Mouse (Mus musculus) right cerebral cortex, postnatal 10 days (tissue): ENCODE results near the gene Rab44.
"Not testable (repeated sequence)": the region's sequence is repeated elsewhere in the genome, so short reads cannot be mapped to it uniquely, and the experiment has no call there.

Experiments used
- DNase-seq, 2 experiments: peaks; one replicate each; pipeline ENCODE4 v3.0.0; 2021; ENCODE audit warnings: low spot score in 2 of 2

Rab44 gene

DNA sequence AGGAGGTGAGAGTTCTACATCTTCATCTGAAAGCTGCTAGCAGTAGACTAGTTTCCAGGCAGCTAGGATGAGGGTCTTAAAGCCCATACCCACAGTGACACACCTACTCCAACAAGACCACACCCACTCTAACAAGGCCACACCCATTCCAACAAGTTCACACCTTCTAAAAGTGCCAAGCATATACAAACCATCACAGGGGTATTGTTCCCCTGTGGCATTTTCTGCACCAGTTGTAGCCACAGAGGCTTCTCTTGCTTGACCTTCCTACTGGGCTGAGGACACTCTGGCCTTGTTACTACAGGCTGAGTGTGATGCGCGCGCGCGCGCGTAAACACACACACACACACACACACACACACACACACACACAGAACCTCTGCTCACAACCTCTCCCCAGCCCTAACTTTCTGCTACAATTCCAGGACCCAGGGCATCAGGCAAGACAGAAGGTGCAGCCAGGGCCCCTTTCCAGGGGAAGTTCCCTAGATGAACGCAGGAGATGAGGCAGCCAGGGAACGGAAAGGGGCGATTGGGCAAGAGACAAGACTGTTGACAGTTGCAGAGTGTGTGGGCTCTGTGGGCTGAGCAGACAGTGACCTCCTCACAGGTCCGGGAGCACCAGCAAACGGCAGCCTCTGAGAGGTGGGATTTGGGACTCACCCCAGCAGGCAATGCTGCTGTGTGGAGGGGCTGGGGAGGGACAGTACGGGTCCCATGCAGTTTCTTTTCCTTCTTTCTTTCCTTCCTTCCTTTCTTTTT, at the start of gene Rab44:
TSS of gene Rab44 (plus strand) at position 555 of the 762 bp plus-strand sequence.
- DNase-seq = peak in 1 of 2 experiments; percentile 11

DNA sequence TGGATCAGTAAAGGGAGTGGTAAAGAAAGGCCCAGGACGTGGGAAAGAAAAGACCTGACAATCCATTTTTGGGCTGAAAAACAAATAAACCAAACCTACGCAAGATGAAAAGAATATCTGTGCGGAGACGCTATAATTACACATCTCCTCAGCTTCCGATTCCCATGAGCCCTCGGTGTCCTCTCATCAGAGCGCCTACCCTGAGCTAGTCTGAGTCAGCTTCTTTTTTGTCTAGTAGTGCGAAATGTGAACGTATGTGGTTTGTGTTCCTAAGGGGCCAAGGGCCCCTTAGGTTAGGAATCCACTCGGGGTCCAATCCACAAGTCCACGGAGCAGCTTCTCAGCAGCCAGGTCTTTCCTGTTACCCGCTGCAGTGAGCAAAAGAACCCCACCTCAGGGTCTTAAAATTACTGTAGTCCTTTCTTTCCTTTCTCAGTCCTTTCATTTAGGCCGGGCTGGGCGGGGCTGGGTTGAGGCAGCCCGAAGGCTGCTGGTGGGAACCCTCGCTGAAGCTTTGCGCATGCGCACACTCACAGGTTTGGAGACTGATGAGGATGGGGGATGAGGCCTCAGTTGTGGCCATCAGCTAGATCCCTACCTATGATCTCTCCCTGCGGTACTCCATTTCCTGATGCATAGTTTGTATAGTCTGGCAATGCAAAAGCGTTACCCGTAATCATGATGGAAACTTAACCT, 48.6 kb upstream of the Rab44 start:
- no peak for DNase-seq

DNA sequence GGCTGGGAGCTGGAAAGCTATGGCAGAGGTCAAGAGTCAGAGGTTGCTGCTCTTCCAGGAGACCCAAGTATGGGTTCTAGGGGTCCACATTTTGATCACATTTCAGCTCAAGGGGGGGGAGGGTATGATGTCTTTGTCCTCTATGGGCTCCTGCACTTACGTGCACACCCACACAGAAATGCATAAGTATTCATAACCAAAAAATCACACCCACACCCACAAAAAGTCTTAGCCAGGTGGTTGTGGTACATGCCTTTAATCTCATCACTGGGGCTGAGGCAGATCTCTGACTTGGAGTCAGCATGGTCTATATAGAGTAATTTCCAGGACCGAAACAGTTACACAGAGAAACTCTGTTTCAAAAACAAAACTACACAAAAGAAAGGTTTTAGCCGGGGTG, 48.0 kb upstream of the Rab44 start:
- DNase-seq = no peak

DNA sequence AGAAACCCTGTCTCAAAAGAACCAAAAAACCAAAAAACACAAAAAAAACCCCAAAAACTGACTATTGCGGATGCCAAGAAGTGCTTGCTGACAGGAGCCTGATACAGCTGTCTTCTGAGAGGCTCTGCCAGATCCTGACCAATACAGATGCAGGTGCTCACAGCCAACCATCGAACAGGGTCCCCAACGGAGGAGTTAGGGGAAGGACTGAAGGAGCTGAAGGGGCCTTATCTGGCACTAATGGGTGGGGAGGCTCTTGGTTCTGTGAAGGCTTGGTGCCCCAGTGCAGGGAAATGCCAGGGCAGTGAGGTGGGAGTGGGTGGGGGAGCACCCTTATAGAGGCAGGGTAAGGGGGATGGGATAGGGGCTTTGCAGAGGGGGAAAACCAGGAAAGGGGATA, 46.5 kb upstream of the Rab44 start:
- not testable (repeated sequence) for DNase-seq

DNA sequence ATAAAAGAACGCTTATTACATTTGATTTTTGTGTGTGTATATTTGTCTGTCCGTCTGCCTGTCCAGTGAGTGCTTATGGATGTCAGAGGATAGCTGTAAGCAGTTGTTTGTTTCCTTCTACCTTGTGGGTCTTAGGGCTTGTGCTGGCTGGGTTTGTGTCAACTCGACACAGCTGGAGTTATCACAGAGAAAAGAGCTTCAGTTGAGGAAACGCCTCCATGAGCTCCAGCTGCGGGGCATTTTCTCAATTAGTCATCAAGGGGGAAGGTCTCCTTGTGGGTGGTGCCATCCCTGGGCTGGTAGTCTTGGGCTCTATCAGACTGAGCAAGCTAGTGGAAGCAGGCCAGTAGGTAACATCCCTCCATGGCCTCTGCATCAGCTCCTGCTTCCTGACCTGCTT, 46.1 kb upstream of the Rab44 start:
- DNase-seq = no peak

DNA sequence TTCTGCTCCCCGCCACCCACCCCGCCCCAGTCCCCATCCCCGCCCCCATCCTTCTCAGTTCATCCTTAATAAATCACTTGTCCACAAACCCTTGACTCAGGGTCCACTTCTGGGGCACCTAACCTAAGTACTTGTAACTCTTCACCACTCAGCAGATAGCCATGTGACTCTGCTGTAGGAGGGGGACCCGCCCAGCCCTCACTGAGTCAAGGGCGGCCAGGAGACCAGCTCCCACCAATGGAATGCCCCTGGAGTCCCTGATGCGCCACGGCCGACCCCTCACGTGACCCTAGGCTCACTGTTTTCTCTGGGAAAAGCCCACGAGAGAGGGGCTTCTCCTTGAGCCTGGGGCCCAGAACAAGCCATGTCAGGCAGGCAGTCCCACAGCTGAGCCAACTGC, 44.9 kb upstream of the Rab44 start:
- no peak for DNase-seq

DNA sequence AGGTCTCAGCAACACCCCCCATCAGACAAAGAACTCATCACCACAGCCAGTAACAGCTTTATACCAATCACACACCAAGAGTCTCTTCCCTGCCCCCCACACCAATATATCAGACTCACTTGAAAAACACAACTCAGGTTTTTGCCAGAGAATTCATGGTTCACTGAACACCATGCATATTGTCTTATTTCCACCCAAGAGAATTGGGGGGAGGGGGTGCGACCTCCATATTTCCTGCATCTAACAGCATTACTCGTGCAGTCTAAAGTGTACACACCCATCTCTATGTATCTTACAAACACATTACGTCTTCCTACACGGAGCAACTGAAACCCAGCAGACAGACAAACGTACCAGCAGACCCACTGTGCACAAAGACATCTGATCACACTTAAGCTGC, 42.1 kb upstream of the Rab44 start:
- no peak for DNase-seq

DNA sequence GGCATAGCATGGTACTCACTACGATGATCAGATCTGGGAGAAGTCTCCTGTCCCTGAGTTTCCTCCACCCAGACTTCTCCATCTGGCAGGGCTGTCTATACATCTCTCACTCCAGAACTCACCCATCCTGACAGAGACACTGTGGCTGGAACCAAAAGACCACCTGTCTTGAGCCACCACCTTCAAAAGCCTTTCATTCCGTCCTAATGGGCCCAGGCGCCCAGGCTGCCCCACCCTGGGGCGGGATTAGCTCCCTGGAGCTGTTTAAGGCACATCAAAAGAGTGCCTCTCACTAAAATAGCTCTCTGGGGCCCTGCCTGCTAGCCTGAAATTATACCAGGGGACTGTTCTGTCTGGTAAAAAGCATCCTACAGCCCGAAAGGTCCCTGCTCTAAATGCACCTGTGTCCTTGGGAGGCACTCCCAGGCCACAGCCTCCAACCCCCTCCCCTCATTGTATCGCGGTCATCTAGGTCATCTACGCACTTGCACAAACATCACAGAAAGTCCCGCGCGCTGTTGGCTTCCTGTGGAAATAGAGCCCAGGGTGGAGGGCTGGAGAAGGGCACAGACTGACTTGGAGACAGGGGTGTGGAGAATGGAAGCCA, 41.1 kb upstream of the Rab44 start:
- DNase-seq = no peak

DNA sequence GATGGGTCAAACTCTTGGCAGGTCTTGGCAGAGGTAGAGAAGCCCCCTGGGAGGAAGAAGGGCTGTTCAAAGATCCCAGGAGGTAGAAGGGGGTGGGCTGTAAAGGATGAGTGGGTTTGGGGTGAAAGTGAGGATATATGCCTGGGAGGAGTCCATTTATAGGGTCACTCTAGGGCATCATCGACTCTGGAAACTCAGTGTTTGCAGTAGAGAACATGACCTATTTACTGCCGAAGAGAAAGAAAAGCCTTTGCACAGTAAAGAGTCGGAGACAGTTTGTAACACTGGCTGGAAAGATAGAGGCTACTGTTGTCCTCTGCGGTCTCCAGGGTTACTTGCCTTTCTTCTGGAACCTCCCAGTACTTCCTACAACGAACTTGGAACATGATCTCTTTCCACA, 40.6 kb upstream of the Rab44 start:
- no peak for DNase-seq

DNA sequence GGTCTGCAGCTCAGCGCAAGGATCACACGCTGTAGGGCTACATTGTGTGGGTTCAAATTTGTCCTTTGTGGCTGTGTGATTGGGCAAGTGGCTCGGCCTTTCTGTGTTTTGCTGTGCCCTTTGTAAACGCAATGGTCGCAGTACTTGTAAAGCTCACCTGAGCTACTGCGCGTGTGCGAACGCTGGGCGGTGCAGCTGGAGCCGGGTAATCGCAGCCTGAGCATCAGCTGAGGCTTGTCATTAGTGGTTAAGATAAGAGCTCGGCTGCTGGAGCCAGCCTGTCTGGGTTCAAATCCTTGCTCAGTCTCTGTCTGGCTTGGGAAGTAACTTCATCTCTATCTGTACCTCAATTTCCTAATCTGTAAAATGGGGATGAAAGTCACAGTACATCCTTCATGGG, 39.9 kb upstream of the Rab44 start:
- DNase-seq = no peak

DNA sequence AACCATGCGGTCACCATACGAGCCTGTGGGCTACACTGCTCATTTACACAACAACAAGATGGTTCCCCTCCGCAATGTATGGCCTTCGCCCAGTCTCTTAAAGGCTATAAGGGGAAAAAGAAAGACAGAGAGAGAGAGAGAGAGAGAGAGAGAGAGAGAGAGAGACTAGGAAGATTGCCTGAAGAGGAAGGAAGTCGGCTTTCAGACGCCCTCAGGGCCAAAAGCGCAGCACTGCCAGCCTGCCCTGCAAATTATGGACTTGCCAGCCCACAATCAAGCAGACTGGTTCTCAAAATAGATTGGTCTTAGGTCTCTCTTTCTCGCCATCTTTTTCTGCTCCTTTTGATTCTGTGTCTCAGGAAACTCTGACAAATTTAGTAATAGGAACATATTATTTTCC, 37.7 kb upstream of the Rab44 start:
- DNase-seq = no peak

DNA sequence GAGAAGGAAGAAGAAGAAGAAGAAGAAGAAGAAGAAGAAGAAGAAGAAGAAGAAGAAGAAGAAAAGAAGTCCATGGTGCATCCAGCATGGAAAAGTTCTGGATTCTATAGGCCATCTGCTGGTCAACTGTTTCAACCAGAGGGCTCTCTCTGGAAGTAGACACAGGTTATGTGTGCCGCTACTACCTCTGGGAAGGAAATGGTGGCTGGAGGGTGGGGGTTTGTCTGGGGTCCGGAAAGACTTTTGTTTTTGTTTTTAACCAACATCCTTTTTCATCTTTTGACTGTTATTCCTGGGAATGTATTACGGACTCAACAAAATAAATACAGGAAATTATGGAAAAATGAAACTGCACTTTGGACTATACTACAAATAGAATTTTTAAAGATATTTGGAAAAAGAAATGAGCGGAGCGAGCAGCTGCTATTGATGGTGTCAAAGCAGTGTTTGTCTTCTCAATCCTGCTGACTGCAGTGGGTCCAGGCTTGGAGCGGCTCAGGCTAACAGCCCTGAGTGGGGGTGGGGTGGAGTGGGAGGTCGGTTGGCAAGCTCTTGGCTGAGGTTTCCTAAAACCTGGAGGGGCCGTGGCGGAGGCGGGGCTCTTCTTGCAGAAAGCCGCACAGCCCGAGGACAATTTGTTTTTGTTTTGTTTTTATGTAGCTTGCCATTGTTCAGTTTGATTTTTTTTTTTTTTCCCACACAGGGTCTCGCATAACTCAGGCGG, 36.0 kb upstream of the Rab44 start:
- DNase-seq = peak; percentile 67 to 77

DNA sequence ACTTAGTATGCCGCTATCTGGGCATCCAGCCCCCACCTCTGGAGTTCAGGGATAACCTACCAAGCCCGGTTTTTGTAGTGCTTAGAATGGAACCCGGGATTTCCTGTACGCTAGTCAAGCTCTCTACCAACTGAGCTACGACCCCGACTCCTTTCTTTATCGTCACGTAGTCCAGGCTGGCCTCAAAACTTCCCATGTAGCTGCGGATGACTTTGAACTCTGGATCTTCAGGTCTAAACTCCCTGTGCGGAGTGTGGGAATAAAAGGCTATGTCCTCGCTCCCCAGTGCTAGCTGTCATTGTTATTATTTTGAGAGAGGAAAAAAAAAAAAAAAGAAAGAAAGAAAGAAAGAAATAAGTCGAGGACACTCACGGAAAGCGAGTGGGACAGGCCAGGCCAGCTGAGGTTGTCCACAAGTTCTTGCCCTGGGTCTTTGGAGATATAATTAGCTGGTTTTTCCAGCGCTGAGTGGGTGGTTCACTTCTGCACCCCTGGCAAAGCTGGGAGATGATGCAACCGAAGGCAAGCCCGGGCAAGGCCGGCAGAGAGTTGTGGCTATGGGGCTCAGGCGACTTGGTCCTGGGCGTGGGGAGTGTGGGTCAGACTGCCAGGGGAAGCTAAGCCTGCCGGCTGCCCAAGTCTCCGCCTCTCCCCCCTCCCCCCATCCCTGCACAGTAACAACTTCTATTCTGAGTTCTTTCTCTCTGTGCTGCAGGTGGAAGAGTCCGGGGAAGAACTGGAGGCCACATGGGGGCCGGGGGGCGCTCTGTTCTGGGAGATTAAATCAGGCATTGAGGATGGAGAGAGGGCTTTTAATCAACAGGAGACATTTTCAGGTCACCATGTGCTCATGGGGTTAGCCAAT, 35.2 kb upstream of the Rab44 start:
- peak; percentile 60 to 70 for DNase-seq

DNA sequence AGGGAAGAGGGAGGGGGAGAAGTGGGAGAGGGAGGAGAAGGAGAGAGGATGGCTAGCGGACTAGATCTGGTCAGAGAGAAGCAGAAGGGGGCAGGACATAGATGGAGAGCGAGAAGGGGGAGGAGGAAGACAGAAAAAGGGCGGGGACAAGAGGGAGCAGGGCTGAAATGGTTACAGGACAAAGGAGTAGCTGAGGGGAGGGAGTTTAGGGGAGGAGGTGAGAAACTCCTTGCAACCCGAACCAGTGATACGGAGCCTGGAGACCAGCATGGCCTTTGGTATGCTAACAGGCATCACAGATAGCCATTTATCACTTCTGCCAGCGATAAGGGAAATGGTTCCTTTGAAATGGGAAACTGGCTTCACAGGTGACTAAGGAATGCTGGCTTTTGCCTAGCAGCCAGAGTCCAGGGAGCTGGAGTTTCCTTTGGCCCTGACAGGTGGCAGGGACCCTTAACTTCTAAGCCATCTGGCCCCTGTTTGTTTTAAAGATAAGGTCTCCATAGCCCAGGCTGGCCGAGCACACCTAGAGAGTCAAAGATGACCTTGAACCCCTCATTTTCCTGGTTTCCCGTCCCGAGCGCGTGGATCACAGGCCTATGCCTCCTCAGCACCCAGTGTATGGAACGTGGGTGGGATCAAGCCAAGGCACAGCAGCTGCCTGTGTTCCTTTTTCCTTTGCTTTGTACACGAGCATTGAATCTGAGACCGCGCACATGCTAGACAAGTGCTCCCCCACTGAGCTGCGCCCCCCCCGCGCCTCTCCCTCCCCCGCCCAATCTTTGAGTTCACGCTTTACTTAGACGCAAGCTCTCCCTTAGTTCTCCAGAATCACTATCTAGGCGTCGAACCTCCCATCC, 33.0 kb upstream of the Rab44 start:
- no peak for DNase-seq

DNA sequence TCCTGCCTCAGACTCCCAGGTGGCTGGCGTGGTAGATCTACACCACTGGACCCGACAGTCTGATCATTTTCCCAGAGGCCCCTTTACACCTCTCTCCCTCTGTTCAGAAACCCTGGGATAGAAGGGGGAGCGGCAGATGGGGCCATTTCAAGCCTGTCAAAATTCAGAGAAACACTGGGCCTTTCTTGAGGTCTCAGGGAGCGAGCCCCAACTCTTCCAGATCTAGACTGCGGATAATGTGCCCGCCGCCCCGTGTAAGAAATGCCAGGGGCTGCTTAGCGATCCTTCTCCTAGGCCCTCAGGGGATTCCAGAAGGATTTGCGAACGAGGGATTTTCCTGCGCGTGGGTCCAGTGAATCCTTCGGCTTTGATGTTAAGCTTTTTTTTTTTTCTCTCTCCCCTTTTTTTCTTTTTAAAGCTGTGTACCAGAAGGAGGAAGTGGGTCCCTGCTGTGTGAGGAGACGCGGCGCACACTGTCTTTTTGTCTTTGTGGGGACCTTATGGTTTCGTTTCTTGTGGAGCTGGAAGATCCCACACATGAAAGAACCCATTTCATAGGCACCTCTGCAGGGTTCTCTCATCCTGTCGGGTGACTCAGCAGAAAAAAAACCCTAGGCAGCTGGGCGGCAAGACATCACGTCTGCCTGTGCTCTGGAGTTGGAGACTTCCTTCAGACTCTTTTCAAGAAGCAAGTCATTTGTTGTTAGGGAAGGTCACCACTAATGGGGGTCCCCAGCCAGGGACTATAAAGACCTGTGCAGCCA, 32.1 kb upstream of the Rab44 start:
- DNase-seq = peak in 1 of 2 experiments; percentile 59

DNA sequence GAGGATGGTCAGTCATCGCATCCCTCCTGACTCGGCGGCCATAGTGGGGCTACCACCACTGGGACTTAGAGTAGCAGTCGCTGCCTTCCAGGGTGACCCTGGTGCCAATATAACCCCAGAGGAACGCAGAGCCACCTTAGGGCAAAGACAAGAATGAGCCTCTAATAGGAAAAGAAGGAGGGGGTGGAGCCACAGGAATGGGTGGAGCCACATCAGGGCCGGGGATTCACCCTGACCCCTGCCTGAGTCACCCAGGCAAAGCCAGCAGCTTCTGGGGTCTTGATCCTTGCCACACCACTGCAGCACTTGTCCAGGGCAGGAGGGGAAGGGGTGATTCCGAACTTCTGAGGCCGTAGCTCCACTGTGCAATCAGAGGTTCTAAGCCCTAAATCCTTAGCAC, 30.4 kb upstream of the Rab44 start:
- peak in 1 of 2 experiments; percentile 18 for DNase-seq

DNA sequence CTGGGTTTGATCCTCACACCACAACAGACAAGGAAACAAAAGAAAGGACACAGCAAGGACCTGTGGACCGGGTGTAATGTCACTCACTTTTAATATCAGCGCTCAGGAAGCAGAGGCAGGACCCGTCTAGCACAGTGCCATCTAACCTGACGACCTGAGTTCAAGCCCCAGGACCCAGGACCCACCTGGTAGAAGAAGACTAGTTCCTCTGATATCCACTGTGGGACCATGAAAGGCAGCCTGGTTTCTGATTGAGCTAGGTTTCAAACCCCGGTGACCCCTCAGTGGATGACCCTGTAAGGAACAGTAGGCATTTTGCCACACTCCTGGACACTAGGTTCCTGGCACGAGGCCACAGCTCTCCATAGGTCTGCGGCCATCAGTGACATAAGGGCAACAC, 29.3 kb upstream of the Rab44 start:
- DNase-seq = peak; percentile 17 to 26

DNA sequence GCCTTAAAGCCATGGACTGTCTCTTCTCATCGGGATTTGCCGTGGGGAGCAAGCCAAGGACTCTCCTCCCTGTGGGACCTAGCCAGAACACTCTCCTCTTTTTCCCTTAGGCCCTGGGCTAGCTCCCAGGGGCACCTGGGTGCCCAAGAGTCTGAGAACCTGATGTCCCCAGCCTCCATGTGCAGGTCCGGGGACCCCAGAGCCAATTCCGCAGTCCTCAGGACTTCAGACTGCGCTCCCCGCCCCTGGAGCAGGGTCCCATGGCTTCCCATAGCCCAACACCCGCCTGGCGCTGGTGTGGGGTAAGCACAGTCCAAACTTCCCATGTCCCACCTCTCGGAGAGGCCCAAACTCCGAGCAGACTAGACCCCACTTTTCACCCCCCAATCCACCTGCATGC, 28.7 kb upstream of the Rab44 start:
- peak; percentile 12 to 15 for DNase-seq

DNA sequence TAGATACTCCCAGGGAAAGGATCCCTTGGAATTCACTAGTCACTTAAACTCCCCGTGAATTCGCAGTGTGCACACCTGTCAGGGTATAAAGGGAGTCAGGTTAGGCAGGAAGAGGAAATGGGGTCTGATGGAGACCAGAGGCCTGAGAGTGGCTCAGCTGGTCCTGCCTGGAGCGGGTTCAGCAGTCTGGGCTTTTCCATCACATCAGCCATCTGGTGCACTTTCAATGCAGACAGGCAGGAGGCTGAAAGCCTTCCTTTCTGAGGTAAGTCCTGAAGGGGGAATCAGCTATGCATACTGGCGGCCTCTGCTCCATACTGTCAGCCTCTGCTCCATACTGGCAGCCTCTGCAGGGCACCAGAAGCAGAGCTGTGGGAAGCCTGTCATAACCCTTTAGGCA, 27.0 kb upstream of the Rab44 start:
- DNase-seq = peak; percentile 11 to 13

DNA sequence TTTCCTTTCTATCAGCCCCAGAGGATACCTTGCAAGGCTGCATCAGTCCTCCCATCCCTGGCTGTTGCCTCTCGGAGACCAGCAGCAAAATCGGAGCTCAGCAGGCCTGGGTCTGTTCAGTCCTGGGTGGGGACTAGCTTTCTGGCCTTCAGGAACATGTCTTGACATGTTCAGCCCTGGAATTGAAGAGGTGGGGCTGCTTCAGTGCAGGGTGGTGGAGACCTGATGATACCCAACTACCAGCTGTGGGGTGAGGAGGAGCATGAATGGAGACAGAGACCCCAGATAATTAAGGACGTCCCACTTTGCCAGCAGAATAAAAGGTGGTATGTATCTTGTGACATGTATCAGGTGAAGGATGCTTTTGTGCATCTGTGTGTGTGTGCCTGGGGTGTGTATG, 23.2 kb upstream of the Rab44 start, which contains the start of gene Cdkn1a:
TSS of gene Cdkn1a (plus strand) at position 201 of the 400 bp plus-strand sequence.
- DNase-seq = peak; percentile 10 to 17
